Mouse (Mus musculus) limb, embryonic 11.5 days (tissue): ENCODE results near the gene Arhgap10. TPM values are rescaled to one million over a fixed set of nuclear protein-coding genes. Genes with fewer than 3 reads are reported as not detected.

Experiments
- ATAC-seq: fragments of 200-750 bp; cut with Nextera tagmentation; 2 replicates; pipeline ENCODE4 v1.8.0; 2017; ENCODE audit warnings: low read depth; ENCODE audit not compliant: insufficient number of reproducible peaks, low FRiP score, low TSS enrichment
- DNase-seq: peaks from one replicate; pipeline ENCODE4 v3.0.0-alpha.2; 2015; ENCODE audit warnings: low spot score
- H3K27ac ChIP-seq: fragments of 300-500 bp; sonication (generic); replicated peaks from 2 replicates; pipeline ENCODE4 v1.5.1; 2014; ENCODE audit warnings: low read depth, mild to moderate bottlenecking, low read length
- H3K27me3 ChIP-seq: fragments of 300-500 bp; sonication (generic); 2 replicates; pipeline ENCODE4 v1.6.1; 2014; ENCODE audit warnings: mild to moderate bottlenecking, low read length, mixed read lengths; ENCODE audit not compliant: control insufficient read depth, insufficient read depth
- H3K36me3 ChIP-seq: fragments of 300-500 bp; sonication (generic); 2 replicates; pipeline ENCODE4 v1.6.1; 2014; ENCODE audit warnings: mild to moderate bottlenecking, low read length, moderate library complexity, mixed read lengths; ENCODE audit not compliant: control insufficient read depth, insufficient read depth
- H3K4me1 ChIP-seq: fragments of 300-500 bp; sonication (generic); 2 replicates; pipeline ENCODE4 v1.6.1; 2014; ENCODE audit warnings: low read length, mixed read lengths; ENCODE audit not compliant: control insufficient read depth, insufficient read depth
- H3K4me2 ChIP-seq: fragments of 300-500 bp; sonication (generic); 2 replicates; pipeline ENCODE4 v1.6.1; 2014; ENCODE audit warnings: low read depth, mild to moderate bottlenecking, moderate library complexity; ENCODE audit not compliant: severe bottlenecking
- H3K4me3 ChIP-seq: fragments of 300-500 bp; sonication (generic); 2 replicates; pipeline ENCODE4 v1.5.1; 2014; ENCODE audit warnings: low read depth, low read length
- H3K9ac ChIP-seq: fragments of 300-500 bp; sonication (generic); 2 replicates; pipeline ENCODE4 v1.6.1; 2014; ENCODE audit warnings: mild to moderate bottlenecking, low read length
- H3K9me3 ChIP-seq: fragments of 300-500 bp; sonication (generic); 2 replicates; pipeline ENCODE4 v1.6.1; 2016; ENCODE audit warnings: low read length; ENCODE audit not compliant: control insufficient read depth
- WGBS: fragments of 180-500 bp; shearing (Covaris S2); extraction: QIAGEN DNeasy Blood & Tissue Kit; methylation state at CpG from one replicate; pipeline ENCODE4 v1.1.7; 2014; 5-methylcytosine and 5-hydroxymethylcytosine counted together
- polyA plus RNA-seq: library from polyadenylated mRNA; unstranded; fragments of >200 nt; fragmentation: Nextera tagmentation; extraction: Ambion mirVana; gene quantifications from 2 replicates; pipeline ENCODE4 v1.2.1, GENCODE M21; 2014

Arhgap10 gene
- polyA plus RNA-seq, 1 experiment from 2014 or later: 37.4 TPM

- no peak for DNase-seq
Measured at GRCm38 (mm10) chr8:77209297-77209696, 308.5 kb downstream of the Arhgap10 start.

More at GRCm38 (mm10) chr8:77209297-77209696, 308.5 kb downstream of the Arhgap10 start:
- Histone ChIP-seq H3K36me3 (no peaks in the 10 kb centered on the region), H3K9me3 (no peaks in the 10 kb centered on the region), H3K4me2 (no peak overlapping the region), H3K4me3 (no peak overlapping the region), H3K27me3 (no peaks in the 10 kb centered on the region), H3K27ac (no peak overlapping the region), H3K9ac (no peak overlapping the region), H3K4me1 (no peaks in the 10 kb centered on the region)
- 94% methylated on average over 3 of the region's 3 CpGs for whole genome bisulfite sequencing
- ATAC-seq: no peak

Other genes with a start within 250 kb of the Arhgap10 start
- gene Prmt9, start 31.4 kb upstream of the Arhgap10 start, polyA plus RNA-seq: 22.2 and 25.1 TPM in 2 replicates
- gene Tmem184c, start 92.7 kb upstream of the Arhgap10 start, polyA plus RNA-seq: 37.7 and 41.7 TPM in 2 replicates
- 62.3 and 74.3 TPM in 2 replicates for gene Ednra, start 206.5 kb upstream of the Arhgap10 start, polyA plus RNA-seq